8 mouse cellular contexts compared by ENCODE assay signal in the genomic region with DNA sequence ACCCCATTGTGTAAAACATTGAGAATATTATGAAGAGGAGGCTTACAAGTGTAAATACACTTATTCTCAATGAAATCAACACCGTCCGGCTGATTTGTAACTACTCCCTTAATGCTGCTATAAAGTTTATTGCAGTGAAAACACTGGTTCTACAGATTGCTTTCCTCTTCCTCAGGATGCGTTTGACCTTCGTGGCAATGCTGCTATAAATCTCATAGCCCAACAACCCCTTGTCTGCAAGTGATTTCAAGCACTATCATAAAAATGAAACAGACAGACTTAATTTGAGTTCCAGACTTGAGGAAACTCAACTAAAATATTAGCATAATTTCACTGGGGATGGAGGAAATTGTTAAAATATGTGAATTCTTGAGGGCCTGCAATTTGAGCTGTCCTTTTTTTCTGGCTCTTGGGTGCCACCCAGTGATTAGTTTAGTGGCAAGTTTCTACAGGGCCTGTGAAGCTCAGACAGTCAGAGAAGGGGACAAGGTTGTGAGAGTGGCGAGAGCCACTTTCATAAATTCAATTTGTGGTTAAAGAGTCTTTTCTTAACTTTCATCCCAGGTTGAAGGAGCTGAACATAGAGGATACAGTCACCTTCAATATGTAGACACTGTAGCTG.
DNase-seq lines count a peak whose midpoint lies in the region; ATAC-seq and TF ChIP-seq lines count a peak whose summit lies in the region.

No protein-coding gene starts in this region.

- ATAC-seq in intestine, postnatal 0 days, result no peak
- no peak for ATAC-seq in intestine, embryonic 15.5 days
- no peak for ATAC-seq in megakaryocyte, adult 5-6 weeks (ENCODE audit: poor library complexity, severe bottlenecking)
- ATAC-seq in inflammation-experienced regulatory T-cells, adult 6 months, result no peak

- H3K27ac ChIP-seq in intestine, postnatal 0 days (ENCODE audit: low read depth, low read length), result no peak overlapping the region
- H3K27ac ChIP-seq in intestine, embryonic 15.5 days, result no peak overlapping the region

- H3K36me3 ChIP-seq in intestine, postnatal 0 days (ENCODE audit: control insufficient read depth, insufficient read depth), result no peaks in the 10 kb centered on the region
- H3K36me3 ChIP-seq in intestine, embryonic 15.5 days, result no peaks in the 10 kb centered on the region

- no peak overlapping the region for H3K4me3 ChIP-seq in intestine, postnatal 0 days (ENCODE audit: low read depth, low read length)
- H3K4me3 ChIP-seq in intestine, embryonic 15.5 days (replicated peaks), result no peak overlapping the region

- peak; percentile 48 for DNase-seq in MN1 (ENCODE audit: low spot score)
- DNase-seq in embryo, embryonic 11.5 days (ENCODE audit: low read depth, low spot score), result peak; percentile 41
- DNase-seq in layer of hippocampus, adult 8-10 months (ENCODE audit: low spot score in 2 of 2), result peak; percentile 6 to 42
- DNase-seq in right cerebral cortex, postnatal 4 days, result peak; percentile 15

- no peaks in the 10 kb centered on the region for H3K4me1 ChIP-seq in intestine, postnatal 0 days (replicated peaks; ENCODE audit: control insufficient read depth, insufficient read depth, low read length)
- H3K4me1 ChIP-seq in intestine, embryonic 15.5 days (replicated peaks), result no peaks in the 10 kb centered on the region

- no peaks in the 10 kb centered on the region for H3K9me3 ChIP-seq in intestine, postnatal 0 days (ENCODE audit: control insufficient read depth)
- H3K9me3 ChIP-seq in intestine, embryonic 15.5 days, result no peaks in the 10 kb centered on the region

- no peak overlapping the region for H3K4me2 ChIP-seq in intestine, postnatal 0 days (replicated peaks; ENCODE audit: low read depth)
- no peak overlapping the region for H3K4me2 ChIP-seq in intestine, embryonic 15.5 days (replicated peaks)

- TF ChIP-seq CTCF in intestine, postnatal 0 days (IDR thresholded peaks at IDR 0.05; ENCODE audit: low read depth), result peak; percentile 45

- no peaks in the 10 kb centered on the region for H3K27me3 ChIP-seq in intestine, postnatal 0 days (replicated peaks; ENCODE audit: control insufficient read depth, insufficient read depth, low read length)
- H3K27me3 ChIP-seq in intestine, embryonic 15.5 days (replicated peaks), result no peaks in the 10 kb centered on the region

- H3K9ac ChIP-seq in intestine, postnatal 0 days (ENCODE audit: low read depth, low read length), result no peak overlapping the region
- H3K9ac ChIP-seq in intestine, embryonic 15.5 days, result no peak overlapping the region

- 29% methylated on average over 5 of the region's 5 CpGs for WGBS in intestine, postnatal 0 days
- WGBS in intestine, embryonic 15.5 days, result 33% methylated on average over 5 of the region's 5 CpGs
